Mouse (Mus musculus): ENCODE measurements around the gene Spindoc. TPM values are rescaled to one million over a fixed set of nuclear protein-coding genes. Genes with fewer than 3 reads are reported as not detected.

Gene Spindoc
- total RNA-seq, 2 experiments from 2014 or later = 6.2 to 15.7 TPM

DNA sequence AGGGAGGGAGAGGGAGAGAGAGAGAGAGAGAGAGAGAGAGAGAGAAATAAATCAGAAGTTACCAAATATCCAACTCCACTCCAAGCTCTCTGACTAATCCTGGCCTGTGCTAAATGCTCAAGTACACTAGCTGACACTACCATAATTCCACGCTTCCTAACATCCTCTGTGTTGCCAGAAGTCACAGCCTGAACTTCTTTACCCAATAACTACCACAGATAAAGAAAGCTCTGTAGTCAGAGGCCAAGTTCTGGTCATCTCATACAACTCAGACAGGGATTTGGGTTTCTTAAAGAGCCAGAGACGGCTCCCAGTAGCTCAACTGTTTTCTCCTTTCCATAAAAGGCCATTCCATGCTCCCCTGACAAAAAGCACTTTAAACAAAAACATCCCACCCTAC lies 78.0 kb downstream of the Spindoc start:
- no peak for ATAC-seq (replicated peaks; ENCODE audit: low FRiP score, low TSS enrichment, poor library complexity, severe bottlenecking)

Other genes starting within 250 kb of the Spindoc start
- gene Otub1, start 176.7 kb downstream of the Spindoc start, total RNA-seq (2014; fragmentation: Nextera tagmentation) = 51.9 and 60.3 TPM in 2 replicates
- gene Otub1, start 176.7 kb downstream of the Spindoc start, total RNA-seq (2017) = 59.8 and 81.4 TPM in 2 replicates
- 777 and 822 TPM in 2 replicates for gene Cox8a, start 165.4 kb downstream of the Spindoc start, total RNA-seq (2014; fragmentation: Nextera tagmentation)
- 576 and 680 TPM in 2 replicates for gene Cox8a, start 165.4 kb downstream of the Spindoc start, total RNA-seq (2017)
- 66.8 and 78.6 TPM in 2 replicates for gene Naa40, start 141.8 kb downstream of the Spindoc start, total RNA-seq (2014; fragmentation: Nextera tagmentation)
- gene Naa40, start 141.8 kb downstream of the Spindoc start, total RNA-seq (2017) = 45.4 and 49.0 TPM in 2 replicates
- gene Rcor2, start 115.7 kb downstream of the Spindoc start, total RNA-seq (2014; fragmentation: Nextera tagmentation) = 5.0 and 5.4 TPM in 2 replicates
- 4.0 and 19.5 TPM in 2 replicates for gene Rcor2, start 115.7 kb downstream of the Spindoc start, total RNA-seq (2017)
- gene Mark2, start 41.1 kb downstream of the Spindoc start, total RNA-seq (2014; fragmentation: Nextera tagmentation) = 57.1 and 106 TPM in 2 replicates
- 14.6 and 28.7 TPM in 2 replicates for gene Mark2, start 41.1 kb downstream of the Spindoc start, total RNA-seq (2017)
- gene 2700081O15Rik, start 34.6 kb upstream of the Spindoc start, total RNA-seq (2014; fragmentation: Nextera tagmentation) = 4.6 and 9.4 TPM in 2 replicates
- gene 2700081O15Rik, start 34.6 kb upstream of the Spindoc start, total RNA-seq (2017) = 3.0 and 7.0 TPM in 2 replicates
- gene Rtn3, start 100.3 kb upstream of the Spindoc start, total RNA-seq (2014; fragmentation: Nextera tagmentation) = 79.7 and 98.2 TPM in 2 replicates
- gene Rtn3, start 100.3 kb upstream of the Spindoc start, total RNA-seq (2017) = 54.8 and 58.5 TPM in 2 replicates
- gene Atl3, start 111.0 kb upstream of the Spindoc start, total RNA-seq (2014; fragmentation: Nextera tagmentation) = 59.2 and 60.3 TPM in 2 replicates
- 73.8 and 99.0 TPM in 2 replicates for gene Atl3, start 111.0 kb upstream of the Spindoc start, total RNA-seq (2017)
- gene Pla2g16, start 174.5 kb upstream of the Spindoc start, total RNA-seq (2014; fragmentation: Nextera tagmentation) = 29.6 and 32.5 TPM in 2 replicates
- 25.6 and 37.9 TPM in 2 replicates for gene Pla2g16, start 174.5 kb upstream of the Spindoc start, total RNA-seq (2017)
- gene Lgals12, start 224.2 kb upstream of the Spindoc start, total RNA-seq (2014; fragmentation: Nextera tagmentation) = not detected in 2 replicates
- not detected in 2 replicates for gene Lgals12, start 224.2 kb upstream of the Spindoc start, total RNA-seq (2017)
- not detected in 2 replicates for gene Hrasls5, start 229.5 kb upstream of the Spindoc start, total RNA-seq (2014; fragmentation: Nextera tagmentation)
- gene Hrasls5, start 229.5 kb upstream of the Spindoc start, total RNA-seq (2017) = not detected in 2 replicates